Mouse (Mus musculus): ENCODE data around the gene Gm8108. TPM values are rescaled to one million over a fixed set of nuclear protein-coding genes. Genes with fewer than 3 reads are reported as not detected.
"Not testable (repeated sequence)": the region's sequence is repeated elsewhere in the genome, so short reads cannot be mapped to it uniquely, and the experiment has no call there.

Gene Gm8108
- not detected in 2 replicates for polyA plus RNA-seq (2015; fragmentation: Nextera tagmentation; extraction: Ambion mirVana)

DNA sequence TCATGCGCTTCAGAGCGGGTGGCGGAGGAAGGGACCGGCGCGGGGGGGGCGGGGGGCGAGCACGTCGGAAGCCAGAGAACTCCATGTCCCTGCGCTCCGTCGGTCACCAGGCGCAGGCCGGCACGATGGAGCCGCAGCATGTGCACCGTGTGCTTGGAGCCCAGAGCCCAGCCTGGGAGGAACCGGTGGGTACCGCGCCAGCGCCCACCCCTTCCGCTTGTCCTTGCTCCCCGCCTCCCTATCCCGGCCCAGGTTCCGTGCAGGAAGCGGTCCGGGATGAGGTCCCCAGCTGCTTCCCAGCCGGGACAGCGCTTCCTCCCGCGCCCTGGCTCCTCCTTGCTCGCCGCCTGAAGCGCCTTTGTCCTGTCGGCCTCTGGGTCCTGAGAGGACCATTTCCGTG, at the start of gene Gm8108:
Gene Gm8108, plus strand, starts transcription at position 101 of the 400 bp plus-strand sequence.
- H3K9ac ChIP-seq; ATAC-seq (ENCODE audit: low read depth); DNase-seq; H3K27me3 ChIP-seq; H3K9me3 ChIP-seq (replicated peaks); H3K4me1 ChIP-seq (replicated peaks); H3K27ac ChIP-seq; H3K36me3 ChIP-seq; H3K4me2 ChIP-seq; H3K4me3 ChIP-seq (replicated peaks): not testable (repeated sequence)
- WGBS (ENCODE audit: insufficient replicate concordance) = 3% methylated on average over 26 of the region's 37 CpGs

DNA sequence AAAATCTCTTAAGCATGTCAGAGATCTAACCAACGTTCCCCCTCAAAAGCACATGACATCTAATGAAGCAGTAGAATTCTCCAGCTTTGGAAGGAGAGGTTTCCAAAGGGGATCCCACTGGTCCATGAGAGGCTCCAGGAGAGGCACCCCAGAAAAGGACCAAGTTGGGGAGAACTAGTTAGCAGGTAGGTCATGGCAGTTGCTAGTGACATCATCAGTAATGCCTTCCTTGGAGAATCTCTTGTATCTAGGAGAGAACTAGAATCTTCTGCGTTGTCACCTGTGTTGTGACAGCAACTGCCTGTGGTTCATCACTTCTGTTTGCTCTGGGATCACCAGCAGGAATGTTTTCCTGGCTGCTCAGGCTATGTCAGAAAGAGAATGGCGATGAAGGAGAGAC, 26.5 kb upstream of the Gm8108 start, which contains the start of gene Gm3115:
Gene Gm3115, plus strand, starts transcription at position 301 of the 400 bp plus-strand sequence.
- H3K36me3 ChIP-seq; ATAC-seq (ENCODE audit: low read depth): not testable (repeated sequence)
- WGBS (ENCODE audit: insufficient replicate concordance) = 34% methylated on average over 3 of the region's 3 CpGs

DNA sequence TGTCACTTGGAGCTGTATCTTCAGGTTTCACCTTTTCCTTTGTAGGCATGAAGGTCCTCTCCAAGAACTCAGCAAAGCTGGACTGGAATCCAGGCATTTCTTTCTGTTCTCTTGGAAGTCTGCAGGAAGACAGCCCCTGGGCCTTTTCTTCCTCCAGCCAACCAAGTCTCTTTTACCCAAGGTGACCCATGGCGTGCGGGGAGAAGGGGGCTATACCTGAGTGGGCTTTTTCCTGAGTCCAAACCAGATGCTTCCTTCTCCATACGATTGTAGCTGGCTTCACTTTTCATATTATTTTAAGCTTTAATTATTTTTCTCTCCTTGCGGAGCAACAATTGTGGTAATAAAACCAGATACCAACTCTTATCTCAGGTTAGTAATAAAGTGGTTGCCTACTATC, 31.3 kb downstream of the Gm8108 start:
- H3K27me3 ChIP-seq; H3K4me3 ChIP-seq (replicated peaks); H3K27ac ChIP-seq; H3K4me1 ChIP-seq (replicated peaks); H3K9ac ChIP-seq; H3K9me3 ChIP-seq (replicated peaks); H3K4me2 ChIP-seq; H3K36me3 ChIP-seq; ATAC-seq (ENCODE audit: low read depth); DNase-seq: not testable (repeated sequence)
- 75% methylated on average over 4 of the region's 4 CpGs for WGBS (ENCODE audit: insufficient replicate concordance)

More for the DNA sequence above, 26.5 kb upstream of the Gm8108 start, which contains the start of gene Gm3115:
- not testable (repeated sequence) for H3K4me3 ChIP-seq (replicated peaks); H3K4me2 ChIP-seq; H3K9me3 ChIP-seq (replicated peaks); H3K4me1 ChIP-seq (replicated peaks); H3K9ac ChIP-seq; H3K27me3 ChIP-seq; H3K27ac ChIP-seq; DNase-seq

DNA sequence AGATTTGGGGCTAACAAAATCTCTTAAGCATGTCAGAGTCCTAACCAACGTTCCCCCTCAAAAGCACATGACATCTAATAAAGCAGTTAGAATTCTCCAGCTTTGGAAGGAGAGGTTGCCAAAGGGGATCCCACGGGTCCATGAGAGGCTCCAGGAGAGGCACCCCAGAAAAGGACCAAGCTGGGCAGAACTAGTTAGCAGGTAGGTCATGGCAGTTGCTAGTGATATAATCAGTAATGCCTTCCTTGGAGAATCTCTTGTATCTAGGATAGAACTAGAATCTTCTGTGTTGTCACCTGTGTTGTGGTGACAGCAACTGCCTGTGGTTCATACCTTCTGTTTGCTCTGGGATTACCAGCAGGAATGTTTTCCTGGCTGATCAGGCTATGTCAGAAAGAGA, 54.4 kb downstream of the Gm8108 start, which contains the start of gene Gm3127:
Gene Gm3127, plus strand, starts transcription at position 301 of the 400 bp plus-strand sequence.
- H3K4me1 ChIP-seq (replicated peaks); H3K4me2 ChIP-seq; H3K27me3 ChIP-seq; H3K36me3 ChIP-seq; H3K4me3 ChIP-seq (replicated peaks); ATAC-seq (ENCODE audit: low read depth); H3K9me3 ChIP-seq (replicated peaks); H3K27ac ChIP-seq; DNase-seq; H3K9ac ChIP-seq: not testable (repeated sequence)
- 31% methylated on average over 1 of the region's 2 CpGs for WGBS (ENCODE audit: insufficient replicate concordance)

DNA sequence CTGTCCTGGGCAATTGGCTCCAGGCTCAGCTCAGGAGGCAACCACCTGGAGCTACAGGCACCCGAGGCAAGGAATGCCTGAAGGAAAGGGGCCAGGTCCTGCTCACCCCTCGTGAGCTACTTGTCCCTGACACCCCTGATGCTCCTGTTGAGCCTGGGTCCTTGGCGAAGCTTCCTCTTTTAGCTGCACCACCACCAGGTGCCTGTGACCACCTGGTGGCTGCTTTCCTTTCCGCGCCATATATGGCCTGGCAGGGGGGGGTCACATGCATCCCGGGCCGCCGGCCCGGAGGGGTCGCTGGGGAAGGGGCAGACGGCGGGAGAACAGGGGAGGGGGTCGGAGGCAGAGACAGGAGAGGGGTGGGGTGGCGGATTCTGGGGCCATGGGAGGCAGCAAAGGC, 71.7 kb downstream of the Gm8108 start:
- not testable (repeated sequence) for H3K4me1 ChIP-seq (replicated peaks); H3K9me3 ChIP-seq (replicated peaks); H3K27ac ChIP-seq; H3K9ac ChIP-seq; H3K27me3 ChIP-seq; ATAC-seq (ENCODE audit: low read depth); DNase-seq; H3K36me3 ChIP-seq; H3K4me3 ChIP-seq (replicated peaks); H3K4me2 ChIP-seq
- WGBS (ENCODE audit: insufficient replicate concordance) = 7% methylated on average over 13 of the region's 14 CpGs

Other genes starting within 250 kb of the Gm8108 start
- not detected in 2 replicates for gene Gm2916, start 226.4 kb upstream of the Gm8108 start, polyA plus RNA-seq (2015; fragmentation: Nextera tagmentation; extraction: Ambion mirVana)
- gene Gm3029, start 178.8 kb upstream of the Gm8108 start, polyA plus RNA-seq (2015; fragmentation: Nextera tagmentation; extraction: Ambion mirVana) = not detected in 2 replicates
- not detected in 2 replicates for gene Gm3095, start 147.0 kb upstream of the Gm8108 start, polyA plus RNA-seq (2015; fragmentation: Nextera tagmentation; extraction: Ambion mirVana)
- gene Gm3099, start 112.1 kb upstream of the Gm8108 start, polyA plus RNA-seq (2015; fragmentation: Nextera tagmentation; extraction: Ambion mirVana) = not detected in 2 replicates
- not detected in 2 replicates for gene Gm5796, start 86.6 kb upstream of the Gm8108 start, polyA plus RNA-seq (2015; fragmentation: Nextera tagmentation; extraction: Ambion mirVana)
- gene Gm3115, start 26.4 kb upstream of the Gm8108 start, polyA plus RNA-seq (2015; fragmentation: Nextera tagmentation; extraction: Ambion mirVana) = not detected in 2 replicates
- not detected in 2 replicates for gene Gm3127, start 54.5 kb downstream of the Gm8108 start, polyA plus RNA-seq (2015; fragmentation: Nextera tagmentation; extraction: Ambion mirVana)
- gene Gm2974, start 72.0 kb downstream of the Gm8108 start, polyA plus RNA-seq (2015; fragmentation: Nextera tagmentation; extraction: Ambion mirVana) = not detected in 2 replicates
- gene Gm3138, start 139.1 kb downstream of the Gm8108 start, polyA plus RNA-seq (2015; fragmentation: Nextera tagmentation; extraction: Ambion mirVana) = not detected in 2 replicates
- not detected in 2 replicates for gene Gm3149, start 206.8 kb downstream of the Gm8108 start, polyA plus RNA-seq (2015; fragmentation: Nextera tagmentation; extraction: Ambion mirVana)
- not detected in 2 replicates for gene 2610042L04Rik, start 224.2 kb downstream of the Gm8108 start, polyA plus RNA-seq (2015; fragmentation: Nextera tagmentation; extraction: Ambion mirVana)

All from liver, embryonic 13.5 days (tissue).